Mouse (Mus musculus) neural tube, embryonic 11.5 days (tissue): ENCODE measurements at regions not wholly inside any gene's neighbourhood (a gene's known extent, or its start where the extent isn't known, plus 50 kb on each side); places are given as distances from the start of the nearest gene placed in this dataset.

Experiments
- ATAC-seq: fragments of 200-750 bp; cut with Nextera tagmentation; 2 replicates; pipeline ENCODE4 v1.8.0; 2017; ENCODE audit warnings: moderate number of reproducible peaks, mild to moderate bottlenecking, moderate TSS enrichment, moderate library complexity; ENCODE audit not compliant: insufficient read depth, low FRiP score, low TSS enrichment
- DNase-seq: peaks from one replicate; pipeline ENCODE4 v3.0.0-alpha.2; 2015; ENCODE audit warnings: low spot score
- H3K27ac ChIP-seq: fragments of 300-500 bp; sonication (generic); 2 replicates; pipeline ENCODE4 v1.5.1; 2014; ENCODE audit warnings: low read depth, mild to moderate bottlenecking, low read length
- H3K27me3 ChIP-seq: fragments of 300-500 bp; sonication (generic); 2 replicates; pipeline ENCODE4 v1.6.1; 2014; ENCODE audit warnings: mild to moderate bottlenecking, low read length, mixed read lengths; ENCODE audit not compliant: control insufficient read depth, insufficient read depth
- H3K36me3 ChIP-seq: fragments of 300-500 bp; sonication (generic); 2 replicates; pipeline ENCODE4 v1.6.1; 2014; ENCODE audit warnings: mild to moderate bottlenecking, low read length, moderate library complexity, mixed read lengths; ENCODE audit not compliant: control insufficient read depth, insufficient read depth
- H3K4me1 ChIP-seq: fragments of 300-500 bp; sonication (generic); 2 replicates; pipeline ENCODE4 v1.6.1; 2014; ENCODE audit warnings: low read length, mixed read lengths; ENCODE audit not compliant: control insufficient read depth, insufficient read depth
- H3K4me2 ChIP-seq: fragments of 300-500 bp; sonication (generic); 2 replicates; pipeline ENCODE4 v1.6.1; 2014; ENCODE audit warnings: low read depth, mild to moderate bottlenecking, moderate library complexity
- H3K4me3 ChIP-seq: fragments of 300-500 bp; sonication (generic); 2 replicates; pipeline ENCODE4 v1.5.1; 2014; ENCODE audit warnings: low read depth, low read length
- H3K9ac ChIP-seq: fragments of 300-500 bp; sonication (generic); 2 replicates; pipeline ENCODE4 v1.6.1; 2014; ENCODE audit warnings: mild to moderate bottlenecking, low read length
- H3K9me3 ChIP-seq: fragments of 300-500 bp; sonication (generic); 2 replicates; pipeline ENCODE4 v1.6.1; 2016; ENCODE audit warnings: low read length; ENCODE audit not compliant: control insufficient read depth
- WGBS: fragments of 180-500 bp; shearing (Covaris S2); extraction: QIAGEN DNeasy Blood & Tissue Kit; methylation state at CpG from one replicate; pipeline ENCODE4 v1.1.7; 2014; 5-methylcytosine and 5-hydroxymethylcytosine counted together

GRCm38 (mm10) chr1:90268131-90268691 is 64.4 kb downstream of the Ackr3 start:
- H3K9ac ChIP-seq = no peak overlapping the region
- no peak overlapping the region for H3K4me2 ChIP-seq
- H3K27me3 ChIP-seq = no peaks in the 10 kb centered on the region
- peaks cover 5% of the 10 kb centered on the region for H3K4me1 ChIP-seq
- no peak overlapping the region for H3K4me3 ChIP-seq
- no peaks in the 10 kb centered on the region for H3K36me3 ChIP-seq
- peak; percentile 33 for DNase-seq
- 0 out of 2 replicates have a peak, but pooled peaks have one; percentile 45 for ATAC-seq
- H3K9me3 ChIP-seq = no peaks in the 10 kb centered on the region
- WGBS = 43% methylated on average over 17 of the region's 17 CpGs
- H3K27ac ChIP-seq = 0 out of 2 replicates have a peak overlapping the region, but pooled peaks have one; percentile 1

- no peaks in the 10 kb centered on the region for H3K27me3 ChIP-seq
- H3K9me3 ChIP-seq = no peaks in the 10 kb centered on the region
- ATAC-seq (no peak), DNase-seq (no peak)
- no peak overlapping the region for H3K4me3 ChIP-seq
- no peak overlapping the region for H3K27ac ChIP-seq
- peaks cover 5% of the 10 kb centered on the region for H3K4me1 ChIP-seq
- no peaks in the 10 kb centered on the region for H3K36me3 ChIP-seq
- WGBS = 80% methylated on average over 7 of the region's 7 CpGs
- H3K4me2 ChIP-seq = no peak overlapping the region
- H3K9ac ChIP-seq = no peak overlapping the region
These were observed 65.2 kb downstream of the Ackr3 start for GRCm38 (mm10) chr1:90268951-90269350.

GRCm38 (mm10) chr1:90269836-90270235 is 66.1 kb downstream of the Ackr3 start:
- Histone ChIP-seq H3K4me2 (no peak overlapping the region), H3K36me3 (no peaks in the 10 kb centered on the region), H3K4me3 (no peak overlapping the region), H3K27ac (no peak overlapping the region), H3K9me3 (no peaks in the 10 kb centered on the region), H3K9ac (no peak overlapping the region), H3K4me1 (peaks cover 5% of the 10 kb centered on the region), H3K27me3 (no peaks in the 10 kb centered on the region)
- WGBS = 95% methylated on average over 1 of the region's 1 CpGs
- no peak for DNase-seq
- ATAC-seq = no peak

GRCm38 (mm10) chr1:90271326-90271725 is 67.5 kb downstream of the Ackr3 start:
- DNase-seq (no peak), ATAC-seq (no peak)
- H3K36me3 ChIP-seq = no peaks in the 10 kb centered on the region
- no peak overlapping the region for H3K4me3 ChIP-seq
- no peaks in the 10 kb centered on the region for H3K9me3 ChIP-seq
- no peaks in the 10 kb centered on the region for H3K27me3 ChIP-seq
- 88% methylated on average over 3 of the region's 3 CpGs for WGBS
- no peak overlapping the region for H3K27ac ChIP-seq
- no peak overlapping the region for H3K9ac ChIP-seq
- peaks cover 5% of the 10 kb centered on the region for H3K4me1 ChIP-seq
- H3K4me2 ChIP-seq = no peak overlapping the region

- Histone ChIP-seq H3K4me2 (no peak overlapping the region), H3K9ac (no peak overlapping the region), H3K36me3 (no peaks in the 10 kb centered on the region), H3K27me3 (no peaks in the 10 kb centered on the region), H3K27ac (no peak overlapping the region), H3K4me3 (no peak overlapping the region), H3K9me3 (no peaks in the 10 kb centered on the region), H3K4me1 (peaks cover 5% of the 10 kb centered on the region)
- 96% methylated on average over 5 of the region's 5 CpGs for WGBS
- DNase-seq = no peak
- no peak for ATAC-seq
These were observed 68.6 kb downstream of the Ackr3 start for GRCm38 (mm10) chr1:90272411-90272810.

GRCm38 (mm10) chr1:90272830-90273628 is 69.2 kb downstream of the Ackr3 start:
- DNase-seq (no peak), ATAC-seq (no peak)
- Histone ChIP-seq H3K36me3 (no peaks in the 10 kb centered on the region), H3K9ac (no peak overlapping the region), H3K4me1 (peaks cover 3% of the 10 kb centered on the region), H3K9me3 (no peaks in the 10 kb centered on the region), H3K27ac (no peak overlapping the region), H3K4me2 (no peak overlapping the region), H3K4me3 (no peak overlapping the region), H3K27me3 (no peaks in the 10 kb centered on the region)
- 68% methylated on average over 19 of the region's 19 CpGs for WGBS

GRCm38 (mm10) chr1:90273629-90273928 is 69.8 kb downstream of the Ackr3 start:
- no peak overlapping the region for H3K9ac ChIP-seq

GRCm38 (mm10) chr1:90274968-90275651 is 71.3 kb downstream of the Ackr3 start:
- no peak overlapping the region for H3K4me3 ChIP-seq
- no peaks in the 10 kb centered on the region for H3K36me3 ChIP-seq
- DNase-seq (no peak), ATAC-seq (no peak)
- 89% methylated on average over 9 of the region's 9 CpGs for WGBS
- no peaks in the 10 kb centered on the region for H3K27me3 ChIP-seq
- no peak overlapping the region for H3K9ac ChIP-seq
- H3K9me3 ChIP-seq = no peaks in the 10 kb centered on the region
- no peak overlapping the region for H3K4me2 ChIP-seq
- H3K4me1 ChIP-seq = peaks cover 2% of the 10 kb centered on the region; the same call in 1 of the 2 replicates
- no peak overlapping the region for H3K27ac ChIP-seq

More at GRCm38 (mm10) chr1:90273629-90273928, 69.8 kb downstream of the Ackr3 start:
- H3K4me1 ChIP-seq = no peaks in the 10 kb centered on the region; the same call in 1 of the 2 replicates
- H3K27me3 ChIP-seq = no peaks in the 10 kb centered on the region
- DNase-seq (no peak), ATAC-seq (no peak)
- H3K36me3 ChIP-seq = no peaks in the 10 kb centered on the region
- no peak overlapping the region for H3K27ac ChIP-seq
- H3K4me3 ChIP-seq = no peak overlapping the region
- no peak overlapping the region for H3K4me2 ChIP-seq
- no peaks in the 10 kb centered on the region for H3K9me3 ChIP-seq
